Mouse (Mus musculus) bone marrow macrophage, adult 2 months (primary cell): ENCODE data around the gene Lhx1.

Experiments
- CTCF ChIP-seq: IDR thresholded peaks from 2 replicates; pipeline ENCODE4 v1.5.1; 2012; ENCODE audit warnings: low read depth, mild to moderate bottlenecking, low read length, moderate library complexity
- POLR2A ChIP-seq: IDR thresholded peaks from 2 replicates; pipeline ENCODE4 v1.6.1; 2012; ENCODE audit warnings: mild to moderate bottlenecking, low read depth, low read length, borderline replicate concordance

DNA sequence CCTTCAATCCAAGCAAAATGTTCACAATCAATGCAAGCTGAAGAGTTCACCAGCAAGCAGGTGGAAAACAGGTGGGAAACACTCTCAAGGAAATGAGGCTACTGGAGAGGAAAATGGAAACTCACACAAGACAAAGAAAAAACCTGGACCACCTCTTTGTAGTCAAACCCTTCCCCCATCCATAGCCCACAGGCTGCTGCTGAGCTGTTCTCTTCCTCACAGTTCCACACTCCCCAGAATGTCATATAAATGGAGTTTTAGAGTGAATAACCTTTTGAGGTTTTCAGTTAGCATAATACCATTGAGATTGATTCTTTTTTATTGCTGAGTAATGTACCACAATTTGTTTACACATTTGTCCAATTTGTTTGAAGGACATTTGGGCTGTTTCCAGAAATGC is 28.4 kb downstream of the Lhx1 start:
- TF ChIP-seq CTCF (no peak), POLR2A (no peak)
